Mouse (Mus musculus): ENCODE data around the gene Guca2a. TPM values are rescaled to one million over a fixed set of nuclear protein-coding genes. Genes with fewer than 3 reads are reported as not detected.

Gene Guca2a
- polyA plus RNA-seq, 1 experiment from 2014 or later: not detected

DNA sequence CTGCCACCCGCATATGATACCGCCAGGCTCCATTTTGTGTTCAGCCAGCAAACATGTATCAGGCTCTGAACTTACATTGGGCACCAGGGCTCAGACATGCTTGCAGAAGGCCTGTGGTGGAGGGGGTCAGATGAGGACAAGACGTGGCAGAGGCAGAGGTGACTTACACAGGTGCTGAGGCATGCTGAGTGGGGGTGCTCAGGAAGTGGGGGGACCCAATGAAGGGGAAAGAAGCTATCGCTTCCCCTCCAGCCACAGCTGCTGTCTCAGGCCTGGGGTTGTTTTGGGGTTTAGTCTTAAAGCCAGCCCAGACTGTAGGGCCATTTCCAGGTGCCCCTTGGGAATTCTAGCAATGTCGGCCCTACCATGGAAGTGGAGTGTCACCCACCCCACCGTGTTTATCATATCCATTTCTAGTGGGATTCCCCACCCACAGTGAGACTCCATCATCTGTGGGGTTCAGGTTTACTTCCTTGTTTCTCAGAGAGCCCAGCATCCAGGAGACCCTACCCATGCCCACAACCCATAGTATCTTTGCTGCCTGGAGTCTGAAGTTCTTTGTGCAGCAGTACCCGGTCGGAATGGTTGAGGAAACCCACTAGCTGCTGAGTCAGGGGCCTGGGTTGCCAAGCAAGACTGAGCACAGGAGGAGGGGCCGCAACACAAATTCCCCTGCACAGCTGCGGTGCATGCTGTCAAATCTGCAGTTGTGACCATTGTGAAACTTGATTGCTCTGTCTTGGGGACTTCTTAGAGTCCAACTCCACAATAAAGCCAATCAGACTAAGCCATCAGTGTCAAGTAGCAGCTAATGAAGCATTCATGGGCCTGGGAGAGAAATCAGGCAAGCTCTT lies 32.1 kb downstream of the Guca2a start:
- Histone ChIP-seq H3K4me1 (peaks cover 22% of the 10 kb centered on the region), H3K36me3 (no peaks in the 10 kb centered on the region), H3K27me3 (replicated peaks) (no peaks in the 10 kb centered on the region), H3K27ac (replicated peaks) (0 out of 2 replicates have a peak overlapping the region, but pooled peaks have one; percentile 9), H3K9me3 (replicated peaks) (no peaks in the 10 kb centered on the region), H3K4me3 (replicated peaks) (no peak overlapping the region), H3K9ac (replicated peaks) (no peak overlapping the region), H3K4me2 (no peak overlapping the region)
- peak; percentile 30; the same call in 1 of the 2 replicates for ATAC-seq (ENCODE audit: low FRiP score)
- 68% methylated on average over 10 of the region's 10 CpGs for WGBS

DNA sequence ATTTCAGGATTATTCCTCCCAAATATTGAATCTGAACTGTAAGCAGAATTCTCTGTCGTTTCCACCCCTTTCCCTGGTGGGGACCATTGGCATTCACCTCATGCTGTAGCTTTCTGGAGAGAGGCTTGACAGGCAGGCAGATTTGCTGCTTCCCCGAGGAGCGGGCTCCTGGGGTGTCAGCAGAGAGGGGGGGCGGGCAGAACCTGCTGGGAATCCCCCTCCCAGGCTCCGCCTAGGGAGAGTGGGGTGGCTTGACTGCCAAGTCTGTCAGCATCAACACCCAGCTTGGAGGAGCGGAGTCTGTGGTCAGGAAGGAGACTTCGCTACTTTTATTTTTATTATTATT lies 32.7 kb downstream of the Guca2a start:
- Histone ChIP-seq H3K27me3 (replicated peaks) (no peaks in the 10 kb centered on the region), H3K9ac (replicated peaks) (no peak overlapping the region), H3K36me3 (no peaks in the 10 kb centered on the region), H3K9me3 (replicated peaks) (no peaks in the 10 kb centered on the region), H3K4me3 (replicated peaks) (no peak overlapping the region), H3K27ac (replicated peaks) (0 out of 2 replicates have a peak overlapping the region, but pooled peaks have one; percentile 9), H3K4me2 (no peak overlapping the region), H3K4me1 (peaks cover 22% of the 10 kb centered on the region)
- WGBS: 46% methylated on average over 7 of the region's 7 CpGs
- 0 out of 2 replicates have a peak, but pooled peaks have one; percentile 18 for ATAC-seq (ENCODE audit: low FRiP score)

DNA sequence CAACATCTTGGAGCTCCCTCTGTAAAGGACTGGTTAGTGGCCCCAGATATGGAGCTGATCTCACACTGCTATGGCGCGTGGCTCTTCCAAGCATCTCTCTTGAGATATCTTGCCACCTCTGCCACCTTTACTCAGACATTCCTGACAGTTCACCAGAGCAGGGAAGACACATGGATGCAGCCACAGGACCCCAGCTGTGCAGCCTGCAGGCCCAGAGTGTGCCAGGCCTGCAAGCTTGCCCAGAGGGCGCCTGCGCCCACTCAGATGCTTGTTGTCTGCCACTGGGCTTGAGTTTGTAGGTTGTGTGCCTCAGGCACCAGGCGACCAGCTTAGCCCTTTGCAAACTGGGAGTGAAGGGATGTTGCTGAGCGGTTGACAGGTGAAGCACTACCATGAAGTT lies 33.2 kb downstream of the Guca2a start:
- H3K27me3 ChIP-seq (replicated peaks): no peaks in the 10 kb centered on the region
- H3K4me1 ChIP-seq: peaks cover 19% of the 10 kb centered on the region
- no peak; the same call in 1 of the 2 replicates for ATAC-seq (ENCODE audit: low FRiP score)
- no peak overlapping the region for H3K4me2 ChIP-seq
- H3K27ac ChIP-seq (replicated peaks): no peak overlapping the region; the same call in 1 of the 2 replicates
- no peak overlapping the region for H3K4me3 ChIP-seq (replicated peaks)
- no peaks in the 10 kb centered on the region for H3K36me3 ChIP-seq
- 87% methylated on average over 6 of the region's 6 CpGs for WGBS
- H3K9me3 ChIP-seq (replicated peaks): no peaks in the 10 kb centered on the region
- no peak overlapping the region for H3K9ac ChIP-seq (replicated peaks)

DNA sequence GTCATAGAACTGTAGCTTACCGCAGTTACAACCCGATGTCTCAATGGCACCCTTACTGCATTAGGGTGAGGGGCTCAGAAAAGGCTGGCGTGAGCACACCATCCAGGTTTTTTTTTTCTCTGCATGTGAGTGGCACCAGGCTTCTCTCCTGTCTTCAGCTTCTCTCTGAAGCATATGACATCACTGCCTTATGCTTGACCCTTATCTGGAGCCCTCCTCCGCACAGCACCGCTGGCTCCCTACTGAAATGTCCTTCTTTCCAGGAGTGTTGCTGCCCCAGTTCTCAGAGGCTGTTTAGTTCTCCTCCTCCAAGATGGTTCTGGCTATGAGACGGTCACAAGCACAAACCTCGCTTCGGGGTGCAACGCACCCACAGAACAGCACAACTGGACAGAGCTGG lies 33.7 kb downstream of the Guca2a start:
- 93% methylated on average over 9 of the region's 9 CpGs for WGBS

DNA sequence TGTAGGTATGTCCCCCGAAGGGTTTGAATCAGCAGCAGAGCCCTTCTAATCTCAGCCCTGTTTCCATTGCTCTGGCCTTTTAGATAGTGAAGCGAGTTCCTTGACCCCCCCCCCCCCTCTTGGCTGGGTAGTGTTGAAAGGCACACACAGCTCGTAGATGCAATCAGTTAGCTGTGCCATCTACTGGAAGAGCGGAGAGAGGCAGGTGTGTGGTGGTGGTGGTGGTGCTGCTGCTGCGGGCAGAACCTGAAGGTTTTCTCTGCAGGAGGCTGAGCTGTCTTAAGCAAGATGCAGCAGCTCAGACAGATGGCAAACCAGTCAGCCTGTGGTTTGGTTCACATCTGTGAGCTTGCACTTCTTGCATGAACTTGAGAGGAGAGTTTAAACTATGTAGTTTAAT lies 35.2 kb downstream of the Guca2a start:
- WGBS: 43% methylated on average over 5 of the region's 5 CpGs
- Histone ChIP-seq H3K36me3 (no peaks in the 10 kb centered on the region), H3K4me3 (replicated peaks) (no peak overlapping the region), H3K27me3 (replicated peaks) (no peaks in the 10 kb centered on the region), H3K4me2 (no peak overlapping the region), H3K9ac (replicated peaks) (no peak overlapping the region), H3K9me3 (replicated peaks) (no peaks in the 10 kb centered on the region), H3K27ac (replicated peaks) (no peak overlapping the region), H3K4me1 (peaks cover 17% of the 10 kb centered on the region)
- ATAC-seq (ENCODE audit: low FRiP score): no peak

More for the DNA sequence above, 33.7 kb downstream of the Guca2a start:
- Histone ChIP-seq H3K4me1 (peaks cover 17% of the 10 kb centered on the region), H3K4me3 (replicated peaks) (no peak overlapping the region), H3K27ac (replicated peaks) (no peak overlapping the region), H3K9me3 (replicated peaks) (no peaks in the 10 kb centered on the region), H3K9ac (replicated peaks) (no peak overlapping the region), H3K27me3 (replicated peaks) (no peaks in the 10 kb centered on the region), H3K36me3 (no peaks in the 10 kb centered on the region), H3K4me2 (no peak overlapping the region)
- ATAC-seq (ENCODE audit: low FRiP score): no peak

DNA sequence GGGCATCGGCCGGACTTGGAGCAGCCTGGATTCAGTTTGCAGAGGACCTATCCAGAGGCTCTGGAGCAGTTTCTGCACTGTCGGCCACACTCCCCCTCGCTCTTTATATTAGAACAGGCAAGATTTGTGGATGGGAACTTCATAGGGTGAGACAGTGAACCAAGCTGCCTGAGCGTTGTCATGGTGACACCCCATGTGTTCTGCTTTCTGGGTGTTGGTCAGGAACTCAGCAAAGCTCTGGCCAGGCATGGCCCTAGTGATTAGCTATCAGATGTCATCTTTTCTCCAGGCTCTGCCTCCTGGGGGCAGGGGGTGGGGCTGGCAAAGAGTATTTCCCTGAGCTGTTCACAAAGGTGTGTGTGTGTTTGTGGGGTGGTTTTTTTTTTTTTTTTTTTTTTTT lies 45.1 kb downstream of the Guca2a start:
- Histone ChIP-seq H3K4me3 (replicated peaks) (no peak overlapping the region), H3K36me3 (no peaks in the 10 kb centered on the region), H3K4me1 (peaks cover 6% of the 10 kb centered on the region), H3K9ac (replicated peaks) (no peak overlapping the region), H3K9me3 (replicated peaks) (no peaks in the 10 kb centered on the region), H3K4me2 (no peak overlapping the region), H3K27ac (replicated peaks) (no peak overlapping the region), H3K27me3 (replicated peaks) (no peaks in the 10 kb centered on the region)
- ATAC-seq (ENCODE audit: low FRiP score): peak; percentile 55; the same call in 1 of the 2 replicates
- 32% methylated on average over 5 of the region's 5 CpGs for WGBS

DNA sequence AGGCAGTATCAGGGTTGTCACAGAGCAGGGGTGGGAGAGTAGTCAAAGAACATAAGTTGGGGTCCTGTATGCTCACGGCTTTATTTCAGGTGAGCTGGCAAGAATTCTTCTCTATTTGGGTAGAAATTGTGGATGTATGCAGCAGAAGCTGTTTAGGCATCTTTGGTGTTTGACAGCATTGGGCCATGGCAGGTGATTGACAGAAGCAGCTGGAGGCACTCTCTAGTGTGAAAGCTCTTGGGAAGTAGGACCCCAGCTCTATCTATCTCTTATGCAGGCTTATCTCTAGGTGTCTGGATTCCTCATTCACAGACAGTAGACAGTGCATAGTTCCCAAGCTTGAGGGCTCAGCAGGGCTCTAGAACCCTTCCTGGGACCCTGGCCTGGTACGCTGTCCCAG lies 48.2 kb downstream of the Guca2a start:
- peaks cover 6% of the 10 kb centered on the region for H3K4me1 ChIP-seq
- no peaks in the 10 kb centered on the region for H3K9me3 ChIP-seq (replicated peaks)
- H3K36me3 ChIP-seq: no peaks in the 10 kb centered on the region
- no peak overlapping the region for H3K9ac ChIP-seq (replicated peaks)
- no peaks in the 10 kb centered on the region for H3K27me3 ChIP-seq (replicated peaks)
- no peak overlapping the region for H3K4me2 ChIP-seq
- 94% methylated on average over 2 of the region's 2 CpGs for whole genome bisulfite sequencing
- H3K4me3 ChIP-seq (replicated peaks): no peak overlapping the region
- no peak overlapping the region for H3K27ac ChIP-seq (replicated peaks)
- ATAC-seq (ENCODE audit: low FRiP score): no peak

Other genes with a start within 250 kb of the Guca2a start
- 20.2 and 22.0 TPM in 2 replicates for gene Ccdc30, start 222.2 kb upstream of the Guca2a start, polyA plus RNA-seq (2015; fragmentation: Nextera tagmentation; extraction: Ambion mirVana)
- 21.8 and 28.5 TPM in 2 replicates for gene Ppcs, start 215.3 kb upstream of the Guca2a start, polyA plus RNA-seq (2015; fragmentation: Nextera tagmentation; extraction: Ambion mirVana)
- gene Zmynd12, start 214.9 kb upstream of the Guca2a start, polyA plus RNA-seq (2015; fragmentation: Nextera tagmentation; extraction: Ambion mirVana): 0.44 and 0.46 TPM in 2 replicates
- 26.6 and 29.9 TPM in 2 replicates for gene Rimkla, start 145.1 kb upstream of the Guca2a start, polyA plus RNA-seq (2015; fragmentation: Nextera tagmentation; extraction: Ambion mirVana)
- 25.4 and 27.4 TPM in 2 replicates for gene Foxj3, start 100.7 kb upstream of the Guca2a start, polyA plus RNA-seq (2015; fragmentation: Nextera tagmentation; extraction: Ambion mirVana)
- 9.6 and 12.1 TPM in 2 replicates for gene Frg2f1, start 98.2 kb upstream of the Guca2a start, polyA plus RNA-seq (2015; fragmentation: Nextera tagmentation; extraction: Ambion mirVana)
- not detected in 2 replicates for gene Guca2b, start 21.2 kb downstream of the Guca2a start, polyA plus RNA-seq (2015; fragmentation: Nextera tagmentation; extraction: Ambion mirVana)
- 21.0 and 23.6 TPM in 2 replicates for gene Hivep3, start 96.1 kb downstream of the Guca2a start, polyA plus RNA-seq (2015; fragmentation: Nextera tagmentation; extraction: Ambion mirVana)

Measured in neural tube, embryonic 15.5 days (tissue).